Mouse (Mus musculus): Measurements from ENCODE around the gene Zbtb43.

GRCm38 (mm10) chr2:33437184-33437583 is 31.2 kb downstream of the Zbtb43 start:
- TF ChIP-seq CTCF (IDR thresholded peaks at IDR 0.05; ENCODE audit: borderline replicate concordance, insufficient read depth, low read depth, low read length), result no peak
- no peak for TF ChIP-seq POLR2A (IDR thresholded peaks at IDR 0.05; ENCODE audit: borderline replicate concordance, insufficient read depth, low read length)
